Mouse (Mus musculus) megakaryocyte, embryonic 14.5 days (primary cell): ENCODE data around the gene Ano6. TPM values are rescaled to one million over a fixed set of nuclear protein-coding genes. Genes with fewer than 3 reads are reported as not detected.

Source experiments
- H3K27me3 ChIP-seq: replicated peaks from 2 replicates; pipeline ENCODE3; 2012; ENCODE audit warnings: inconsistent platforms
- H3K36me3 ChIP-seq: replicated peaks from 2 replicates; pipeline ENCODE3; 2012; ENCODE audit warnings: low read length, inconsistent platforms, mixed read lengths
- H3K4me1 ChIP-seq: 2 replicates; pipeline ENCODE4 v1.6.1; 2012; ENCODE audit warnings: inconsistent platforms
- H3K4me3 ChIP-seq: replicated peaks from 2 replicates; pipeline ENCODE3; 2012; ENCODE audit warnings: moderate library complexity, mild to moderate bottlenecking, inconsistent platforms
- H3K9me3 ChIP-seq: 2 replicates; pipeline ENCODE4 v1.6.1; 2012; ENCODE audit warnings: inconsistent platforms
- FLI1 ChIP-seq: IDR thresholded peaks from 2 replicates; pipeline ENCODE4 v1.6.1; 2012; ENCODE audit warnings: low read length, inconsistent platforms, mixed read lengths
- GATA1 ChIP-seq: IDR thresholded peaks from 3 replicates; pipeline ENCODE4 v1.6.1; 2012; ENCODE audit warnings: mixed read lengths, low read length, inconsistent platforms, borderline replicate concordance
- polyA plus RNA-seq: library from polyadenylated mRNA; stranded (reverse); fragments of >175 nt; gene quantifications from 2 replicates; pipeline ENCODE4 v1.2.3, GENCODE M21; 2012; ENCODE audit warnings: low replicate concordance; ENCODE audit not compliant: insufficient read depth

Gene Ano6
- polyA plus RNA-seq, 1 experiment = 10.3 TPM

DNA sequence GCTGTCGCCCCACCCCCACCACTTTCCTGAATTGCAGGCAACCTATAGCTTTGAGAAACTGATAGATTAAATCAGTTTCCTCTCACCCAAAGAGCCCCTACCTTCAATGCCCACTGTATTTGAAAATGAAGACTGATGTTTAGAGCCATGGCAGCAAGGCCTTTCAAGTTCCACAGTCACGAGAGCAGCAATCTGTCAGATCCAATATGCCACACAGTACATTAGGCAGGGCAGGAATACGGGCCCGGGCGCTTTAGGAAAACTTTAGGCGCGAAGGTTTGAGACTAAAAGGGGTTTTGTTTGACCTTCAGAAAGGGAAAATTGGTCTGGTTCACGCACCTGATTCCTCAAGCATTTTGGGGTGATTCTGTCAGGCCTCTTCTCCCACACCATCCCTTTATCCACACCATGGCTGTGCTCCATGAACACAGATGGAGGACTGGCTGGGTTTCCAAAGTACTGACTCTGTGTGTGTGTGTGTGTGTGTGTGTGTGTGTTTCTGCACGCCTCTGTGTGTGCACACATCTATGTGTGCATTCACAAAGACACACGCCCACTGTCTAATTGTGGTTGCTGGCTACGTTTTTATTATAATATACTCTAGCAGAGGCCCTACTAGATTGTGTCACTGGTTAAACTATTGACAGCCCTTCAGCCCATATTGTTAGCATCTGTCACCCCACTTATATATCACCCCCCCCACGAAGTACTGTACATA, 173.0 kb downstream of the Ano6 start:
- H3K36me3 ChIP-seq = peaks cover 99% of the 10 kb centered on the region
- no peaks in the 10 kb centered on the region for H3K27me3 ChIP-seq
- no peak for TF ChIP-seq FLI1
- no peak for TF ChIP-seq GATA1
- H3K4me3 ChIP-seq = no peak overlapping the region
- peaks cover 31% of the 10 kb centered on the region for H3K4me1 ChIP-seq
- no peaks in the 10 kb centered on the region for H3K9me3 ChIP-seq

DNA sequence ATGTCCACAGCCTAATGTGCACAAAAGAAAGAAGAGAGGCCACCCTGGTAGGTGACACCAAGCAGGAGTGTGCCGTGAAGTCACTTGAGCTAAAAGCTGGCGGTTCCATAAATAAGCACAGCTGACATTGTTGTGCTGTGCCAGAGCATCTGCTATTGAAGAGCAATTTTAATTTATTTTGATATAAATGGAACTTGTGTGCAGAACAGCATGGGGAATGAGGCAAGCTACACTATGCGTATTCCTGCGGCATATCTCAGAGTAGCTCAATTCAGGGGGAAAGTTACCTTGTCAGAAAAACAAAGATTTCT, 173.6 kb downstream of the Ano6 start:
- H3K4me1 ChIP-seq = peaks cover 36% of the 10 kb centered on the region
- H3K27me3 ChIP-seq = no peaks in the 10 kb centered on the region
- no peaks in the 10 kb centered on the region for H3K9me3 ChIP-seq
- TF ChIP-seq GATA1 (no peak), FLI1 (no peak)
- H3K4me3 ChIP-seq = no peak overlapping the region
- peaks cover 99% of the 10 kb centered on the region for H3K36me3 ChIP-seq

- no peak overlapping the region for H3K4me3 ChIP-seq
- H3K27me3 ChIP-seq = no peaks in the 10 kb centered on the region
- peaks cover 99% of the 10 kb centered on the region for H3K36me3 ChIP-seq
- peaks cover 47% of the 10 kb centered on the region for H3K4me1 ChIP-seq
- no peaks in the 10 kb centered on the region for H3K9me3 ChIP-seq
- TF ChIP-seq GATA1 (no peak), FLI1 (no peak)
These were observed 176.3 kb downstream of the Ano6 start for GRCm38 (mm10) chr15:95966979-95967378.

DNA sequence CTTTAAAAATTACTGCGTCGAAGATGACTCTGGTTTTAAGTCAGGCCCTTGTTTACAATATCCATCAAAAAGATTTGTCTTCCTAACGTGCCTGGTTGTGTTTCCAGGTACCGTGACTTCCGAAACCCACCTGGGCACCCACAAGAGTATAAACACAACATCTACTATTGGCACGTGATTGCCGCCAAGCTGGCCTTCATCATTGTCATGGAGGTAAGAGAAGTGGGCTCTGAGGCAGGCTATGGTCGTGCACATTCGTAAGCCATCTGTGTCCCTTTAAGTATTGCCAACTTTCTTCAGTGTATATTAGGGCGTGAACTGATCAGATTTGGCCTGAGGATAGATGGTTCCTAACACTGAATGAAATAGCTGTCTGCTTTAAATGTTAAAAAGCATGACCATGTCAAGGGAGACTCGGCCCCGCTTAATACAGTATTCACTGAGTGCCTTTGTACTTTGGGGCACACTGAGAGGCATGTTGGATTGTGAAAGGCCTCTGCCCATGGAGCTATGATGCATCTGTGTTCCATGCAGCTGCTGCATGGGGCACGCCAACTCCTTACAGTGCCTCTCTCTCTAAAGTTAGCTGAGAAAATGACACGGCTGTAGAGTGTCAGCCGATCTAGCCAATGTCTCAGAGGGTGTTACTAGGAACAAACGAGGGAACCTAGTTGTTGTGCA, 177.0 kb downstream of the Ano6 start:
- Histone ChIP-seq H3K4me1 (peaks cover 43% of the 10 kb centered on the region), H3K36me3 (peaks cover 99% of the 10 kb centered on the region), H3K27me3 (no peaks in the 10 kb centered on the region), H3K9me3 (no peaks in the 10 kb centered on the region), H3K4me3 (no peak overlapping the region)
- no peak for TF ChIP-seq GATA1
- TF ChIP-seq FLI1 = no peak

- Histone ChIP-seq H3K4me1 (peaks cover 51% of the 10 kb centered on the region), H3K9me3 (no peaks in the 10 kb centered on the region), H3K27me3 (no peaks in the 10 kb centered on the region), H3K36me3 (peaks cover 99% of the 10 kb centered on the region), H3K4me3 (peak overlapping the region; percentile 40)
- TF ChIP-seq FLI1 = no peak
- TF ChIP-seq GATA1 = no peak
These were observed 179.0 kb downstream of the Ano6 start for GRCm38 (mm10) chr15:95969596-95969995.

GRCm38 (mm10) chr15:95970176-95970575, 179.5 kb downstream of the Ano6 start:
- Histone ChIP-seq H3K4me3 (no peak overlapping the region), H3K27me3 (no peaks in the 10 kb centered on the region), H3K36me3 (peaks cover 99% of the 10 kb centered on the region), H3K9me3 (no peaks in the 10 kb centered on the region), H3K4me1 (peaks cover 51% of the 10 kb centered on the region)
- TF ChIP-seq FLI1 (no peak), GATA1 (no peak)

GRCm38 (mm10) chr15:95970691-95971090, 180.0 kb downstream of the Ano6 start:
- no peak overlapping the region for H3K4me3 ChIP-seq
- H3K4me1 ChIP-seq = peaks cover 54% of the 10 kb centered on the region
- no peak for TF ChIP-seq FLI1
- TF ChIP-seq GATA1 = no peak
- no peaks in the 10 kb centered on the region for H3K9me3 ChIP-seq
- H3K27me3 ChIP-seq = no peaks in the 10 kb centered on the region
- peaks cover 99% of the 10 kb centered on the region for H3K36me3 ChIP-seq

- Histone ChIP-seq H3K9me3 (no peaks in the 10 kb centered on the region), H3K36me3 (peaks cover 99% of the 10 kb centered on the region), H3K27me3 (no peaks in the 10 kb centered on the region), H3K4me3 (no peak overlapping the region), H3K4me1 (peaks cover 59% of the 10 kb centered on the region)
- TF ChIP-seq GATA1 (no peak), FLI1 (no peak)
These were observed 180.7 kb downstream of the Ano6 start for GRCm38 (mm10) chr15:95971302-95971701.

GRCm38 (mm10) chr15:95972156-95972555, 181.5 kb downstream of the Ano6 start:
- Histone ChIP-seq H3K36me3 (peaks cover 95% of the 10 kb centered on the region), H3K27me3 (no peaks in the 10 kb centered on the region), H3K4me1 (peaks cover 64% of the 10 kb centered on the region), H3K4me3 (no peak overlapping the region), H3K9me3 (no peaks in the 10 kb centered on the region)
- no peak for TF ChIP-seq GATA1
- TF ChIP-seq FLI1 = no peak

GRCm38 (mm10) chr15:95972621-95973020, 182.0 kb downstream of the Ano6 start:
- Histone ChIP-seq H3K36me3 (peaks cover 91% of the 10 kb centered on the region), H3K9me3 (no peaks in the 10 kb centered on the region), H3K4me3 (no peak overlapping the region), H3K4me1 (peaks cover 66% of the 10 kb centered on the region), H3K27me3 (no peaks in the 10 kb centered on the region)
- TF ChIP-seq FLI1 = no peak
- no peak for TF ChIP-seq GATA1
